Mouse (Mus musculus): ENCODE data around the gene C2cd6. TPM values are rescaled to one million over a fixed set of nuclear protein-coding genes. Genes with fewer than 3 reads are reported as not detected.

C2cd6 gene
- total and polyA plus RNA-seq, 3 experiments, result not detected

- dilution Hi-C loops (cut with MboI; ENCODE audit: extremely low pct_ligation_motif_present, extremely low pct_unique_long_range_greater_than_20kb, low sequenced_read_pairs), result no loop called here
- H3K4me3 ChIP-seq (replicated peaks in 1 of 3; ENCODE audit: low read depth in 2 of 3, low read length in 2 of 3, poor library complexity in 1 of 3), result no peak overlapping the region
- DNase-seq (ENCODE audit: extremely low read depth), result no peak
- no peak for TF ChIP-seq EP300 (IDR thresholded peaks at IDR 0.05; ENCODE audit: low read length)
- TF ChIP-seq HCFC1 (IDR thresholded peaks at IDR 0.05; ENCODE audit: low read depth, low read length), result no peak
- no peak for TF ChIP-seq CHD2 (IDR thresholded peaks at IDR 0.05; ENCODE audit: low read length)
- TF ChIP-seq ZNF384 (IDR thresholded peaks at IDR 0.05; ENCODE audit: low read depth, low read length), result no peak
- no peak for TF ChIP-seq CTCF (conservative IDR thresholded peaks at IDR 0.05 in 1 of 2, IDR thresholded peaks at IDR 0.05 in 1 of 2; ENCODE audit: low read depth in 2 of 2, low read length in 2 of 2)
- no peak for TF ChIP-seq MAZ (IDR thresholded peaks at IDR 0.05; ENCODE audit: low read depth, low read length)
- no peak for TF ChIP-seq ZKSCAN1 (IDR thresholded peaks at IDR 0.05; ENCODE audit: borderline replicate concordance, low read depth, low read length)
- no peak for TF ChIP-seq SMC3 (IDR thresholded peaks at IDR 0.05; ENCODE audit: low read depth, low read length)
- TF ChIP-seq USF1 (IDR thresholded peaks at IDR 0.05; ENCODE audit: low read depth, low read length), result no peak
- no peak for TF ChIP-seq MAFK (IDR thresholded peaks at IDR 0.05; ENCODE audit: insufficient replicate concordance, low read length)
- no peak for TF ChIP-seq MXI1 (IDR thresholded peaks at IDR 0.05; ENCODE audit: low read depth, low read length)
- TF ChIP-seq JUND (conservative IDR thresholded peaks at IDR 0.05; ENCODE audit: low read depth, low read length), result no peak
- TF ChIP-seq MYC (IDR thresholded peaks at IDR 0.05; ENCODE audit: low read depth, low read length), result no peak
- no peak for TF ChIP-seq POLR2AphosphoS2 (IDR thresholded peaks at IDR 0.05; ENCODE audit: low read depth, low read length)
- TF ChIP-seq BHLHE40 (IDR thresholded peaks at IDR 0.05; ENCODE audit: low read depth, low read length), result no peak
- TF ChIP-seq MAX (IDR thresholded peaks at IDR 0.05; ENCODE audit: low read length), result no peak
- TF ChIP-seq ZC3H11A (IDR thresholded peaks at IDR 0.05; ENCODE audit: low read depth, low read length), result no peak
- no peak for TF ChIP-seq SIN3A (IDR thresholded peaks at IDR 0.05; ENCODE audit: low read length)
- TF ChIP-seq PAX5 (IDR thresholded peaks at IDR 0.05; ENCODE audit: low read length), result no peak
- no peak for TF ChIP-seq TBP (conservative IDR thresholded peaks at IDR 0.05; ENCODE audit: low read depth, low read length)
- H3K27ac ChIP-seq (ENCODE audit: insufficient read depth, low read depth), result no peak overlapping the region
- H3K79me2 ChIP-seq (replicated peaks; ENCODE audit: control insufficient read depth, extremely low read depth, insufficient read depth, poor library complexity, severe bottlenecking), result no peaks in the 10 kb centered on the region
- no peak overlapping the region for H3K9ac ChIP-seq (ENCODE audit: insufficient read depth, low read depth)
- in situ Hi-C loops (cut with MboI; ENCODE audit: low pct_ligation_motif_present, low pct_unique_long_range_greater_than_20kb, low sequenced_read_pairs), result no loop called here
- no peaks in the 10 kb centered on the region for H3K36me3 ChIP-seq (replicated peaks in 1 of 2; ENCODE audit: control insufficient read depth in 1 of 2, insufficient read depth in 1 of 2, low read length in 1 of 2)
- H3K4me2 ChIP-seq (ENCODE audit: insufficient read depth, low read depth, poor library complexity, severe bottlenecking), result no peak overlapping the region
- peaks cover 0 to 13% of the 10 kb centered on the region in 2 experiments; a peak in 2 of 4 replicates for H3K4me1 ChIP-seq (ENCODE audit: control insufficient read depth in 1 of 2, insufficient read depth in 2 of 2)
- H3K27me3 ChIP-seq (replicated peaks), result no peaks in the 10 kb centered on the region
- H3K9me3 ChIP-seq (replicated peaks; ENCODE audit: low read length), result no peaks in the 10 kb centered on the region
Observed at GRCm38 (mm10) chr1:59056955-59057354, 37.7 kb downstream of the C2cd6 start.

- H3K27ac ChIP-seq (ENCODE audit: insufficient read depth, low read depth), result no peak overlapping the region
- H3K4me1 ChIP-seq (ENCODE audit: control insufficient read depth in 1 of 2, insufficient read depth in 2 of 2), result peaks cover 0 to 4% of the 10 kb centered on the region in 2 experiments; a peak in 1 of 4 replicates
- dilution Hi-C loops (cut with MboI; ENCODE audit: extremely low pct_ligation_motif_present, extremely low pct_unique_long_range_greater_than_20kb, low sequenced_read_pairs), result no loop called here
- no peak overlapping the region for H3K4me2 ChIP-seq (ENCODE audit: insufficient read depth, low read depth, poor library complexity, severe bottlenecking)
- no peak overlapping the region for H3K9ac ChIP-seq (ENCODE audit: insufficient read depth, low read depth)
- DNase-seq (ENCODE audit: extremely low read depth), result no peak
- TF ChIP-seq ZC3H11A (IDR thresholded peaks at IDR 0.05; ENCODE audit: low read depth, low read length) (no peak), MAFK (IDR thresholded peaks at IDR 0.05; ENCODE audit: insufficient replicate concordance, low read length) (no peak), TBP (conservative IDR thresholded peaks at IDR 0.05; ENCODE audit: low read depth, low read length) (no peak), JUN (IDR thresholded peaks at IDR 0.05; ENCODE audit: insufficient read depth, low read depth, low read length) (no peak), PAX5 (IDR thresholded peaks at IDR 0.05; ENCODE audit: low read length) (no peak), E2F4 (IDR thresholded peaks at IDR 0.05; ENCODE audit: insufficient replicate concordance, low read depth, low read length) (no peak), NELFE (IDR thresholded peaks at IDR 0.05; ENCODE audit: low read depth, low read length) (no peak), GABPA (IDR thresholded peaks at IDR 0.05; ENCODE audit: insufficient replicate concordance, low read depth, low read length) (no peak), RCOR1 (conservative IDR thresholded peaks at IDR 0.05; ENCODE audit: low read depth, low read length) (no peak), NRF1 (IDR thresholded peaks at IDR 0.05; ENCODE audit: low read depth, low read length) (no peak), TCF12 (IDR thresholded peaks at IDR 0.05; ENCODE audit: low read depth, low read length) (no peak), HCFC1 (IDR thresholded peaks at IDR 0.05; ENCODE audit: low read depth, low read length) (no peak), USF2 (conservative IDR thresholded peaks at IDR 0.05; ENCODE audit: low read depth, low read length) (no peak), CHD2 (IDR thresholded peaks at IDR 0.05; ENCODE audit: low read length) (no peak), UBTF (IDR thresholded peaks at IDR 0.05; ENCODE audit: low read depth, low read length) (no peak), CTCF (conservative IDR thresholded peaks at IDR 0.05 in 1 of 2, IDR thresholded peaks at IDR 0.05 in 1 of 2; ENCODE audit: low read depth in 2 of 2, low read length in 2 of 2) (no peak)
- in situ Hi-C loops (cut with MboI; ENCODE audit: low pct_ligation_motif_present, low pct_unique_long_range_greater_than_20kb, low sequenced_read_pairs), result no loop called here
- H3K36me3 ChIP-seq (replicated peaks in 1 of 2; ENCODE audit: control insufficient read depth in 1 of 2, insufficient read depth in 1 of 2, low read length in 1 of 2), result no peaks in the 10 kb centered on the region
- H3K79me2 ChIP-seq (replicated peaks; ENCODE audit: control insufficient read depth, extremely low read depth, insufficient read depth, poor library complexity, severe bottlenecking), result no peaks in the 10 kb centered on the region
- H3K4me3 ChIP-seq (replicated peaks in 1 of 3; ENCODE audit: low read depth in 2 of 3, low read length in 2 of 3, poor library complexity in 1 of 3), result no peak overlapping the region
- no peaks in the 10 kb centered on the region for H3K27me3 ChIP-seq (replicated peaks)
- no peaks in the 10 kb centered on the region for H3K9me3 ChIP-seq (replicated peaks; ENCODE audit: low read length)
Observed at GRCm38 (mm10) chr1:59051306-59051705, 43.4 kb downstream of the C2cd6 start.
